Mouse (Mus musculus) thymus, postnatal 25 days (tissue): Measurements from ENCODE around the gene L3mbtl4.
"Not testable (repeated sequence)": the region's sequence is repeated elsewhere in the genome, so short reads cannot be mapped to it uniquely, and the experiment has no call there.

Source experiments
- DNase-seq: peaks from one replicate; pipeline ENCODE4 v3.0.0; 2022

L3mbtl4 gene

DNA sequence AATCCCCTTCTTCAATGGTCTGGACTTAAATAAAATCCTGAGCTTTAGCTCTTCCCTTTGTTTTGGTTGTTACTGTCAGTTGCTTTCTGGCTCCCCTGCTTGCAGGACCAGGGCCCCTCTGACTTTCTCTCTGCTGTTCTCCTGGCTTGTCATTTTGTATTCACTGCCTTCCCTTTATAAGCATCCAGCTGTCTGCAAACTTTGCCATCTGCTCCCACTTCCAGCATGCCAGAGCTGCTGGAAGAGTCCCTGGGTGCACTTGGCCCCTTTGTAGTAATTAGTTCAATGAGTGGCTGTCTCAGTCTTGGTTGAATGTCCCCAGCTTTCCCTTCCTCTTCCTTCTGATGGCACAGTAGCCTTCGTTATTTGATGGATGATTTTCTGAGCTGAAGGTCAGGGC is 132.4 kb downstream of the L3mbtl4 start:
- no peak for DNase-seq

DNA sequence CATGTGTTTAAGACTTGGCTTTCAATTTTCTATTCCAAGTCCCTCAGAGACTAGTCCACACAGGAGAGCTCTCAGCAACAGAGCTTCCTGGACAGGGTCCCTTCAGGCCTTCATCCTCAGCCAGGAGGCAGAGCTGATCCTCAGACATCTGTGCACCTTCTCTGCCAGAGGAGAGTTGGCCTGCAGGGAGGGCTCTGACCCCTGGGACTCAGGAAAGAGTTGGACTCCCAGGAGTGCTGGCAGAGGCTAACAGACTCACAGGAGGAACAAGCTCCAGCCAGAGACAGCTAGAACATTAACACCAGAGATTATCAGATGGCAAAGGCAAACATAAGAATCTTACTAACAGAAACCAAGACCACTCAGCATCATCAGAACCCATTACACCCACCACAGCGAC is 133.5 kb downstream of the L3mbtl4 start:
- DNase-seq: not testable (repeated sequence)

DNA sequence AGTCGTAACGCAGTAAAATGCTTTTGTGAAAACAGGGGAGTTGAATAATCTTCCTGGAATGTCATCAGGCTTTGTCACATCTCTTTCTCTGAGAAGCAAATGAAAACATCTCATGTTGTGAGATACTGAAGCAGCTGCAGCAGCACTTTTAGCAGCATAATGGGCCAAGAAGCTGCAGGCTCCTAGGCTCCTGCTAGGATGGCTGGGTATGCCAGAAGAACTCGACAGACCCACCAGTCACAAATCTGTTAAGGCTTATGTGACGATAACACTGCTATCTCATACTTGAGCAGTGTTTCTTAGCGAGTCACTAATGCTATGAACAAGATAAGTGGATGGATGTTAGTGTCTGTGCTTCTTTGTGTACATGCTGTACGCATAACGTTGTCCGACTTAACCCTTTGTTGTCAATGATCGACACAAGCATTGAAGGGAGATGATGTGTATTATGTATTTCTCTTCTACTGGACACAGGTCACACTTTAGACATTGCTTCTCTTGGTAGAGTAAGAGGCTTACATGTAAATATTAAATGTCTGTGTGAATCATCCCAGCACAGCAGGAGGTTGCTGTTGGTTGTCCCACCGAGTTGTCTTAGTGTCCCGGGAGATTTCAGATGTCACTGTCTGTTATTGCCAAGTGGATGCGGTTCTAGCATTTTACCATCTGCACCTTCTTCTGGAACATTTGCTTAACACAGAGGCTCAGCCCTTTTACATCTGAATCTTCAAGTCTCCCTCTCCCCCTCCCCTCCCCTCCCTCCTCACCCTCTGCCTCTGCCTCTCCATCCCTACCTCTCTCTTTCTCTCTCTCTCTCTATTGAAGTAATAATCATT is 149.3 kb downstream of the L3mbtl4 start:
- no peak for DNase-seq

DNA sequence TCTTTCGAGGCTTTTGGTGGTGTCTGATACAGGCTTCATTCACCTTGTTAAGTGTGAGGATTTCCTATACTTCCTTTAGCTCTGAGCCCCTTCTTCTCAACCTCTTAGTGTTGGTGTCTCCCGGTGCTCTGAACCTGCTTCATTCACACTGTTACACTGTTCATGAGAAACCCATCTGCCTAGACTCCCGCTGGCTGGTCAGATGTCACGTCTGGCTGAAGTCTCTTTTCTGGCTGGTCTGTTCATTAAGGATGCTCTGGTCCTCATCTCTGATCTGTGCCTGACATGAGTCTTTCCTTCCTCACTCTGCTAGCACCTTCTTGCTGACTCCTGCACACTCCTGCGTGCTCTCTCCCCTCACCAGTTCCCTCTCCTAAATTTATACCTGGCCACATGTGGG is 160.0 kb downstream of the L3mbtl4 start:
- DNase-seq: no peak

DNA sequence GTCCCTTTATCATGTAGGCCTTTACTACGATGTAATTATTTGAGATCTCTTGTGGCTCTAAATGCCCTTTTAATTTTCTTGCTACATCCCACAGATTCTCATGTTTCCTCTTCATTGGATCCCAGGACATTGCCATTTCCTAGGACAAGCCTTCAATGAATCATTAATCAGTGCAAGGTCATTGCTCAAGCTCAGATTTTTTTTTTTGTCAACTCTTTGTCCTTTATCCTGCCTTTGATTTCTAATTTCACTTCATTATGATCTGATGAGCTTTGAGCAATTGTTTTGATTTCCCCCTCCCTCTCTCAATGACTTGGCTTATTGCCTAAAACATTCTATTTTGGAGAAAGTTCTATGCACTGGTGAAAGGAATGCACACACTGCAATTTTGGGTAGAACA is 177.3 kb downstream of the L3mbtl4 start:
- no peak for DNase-seq

DNA sequence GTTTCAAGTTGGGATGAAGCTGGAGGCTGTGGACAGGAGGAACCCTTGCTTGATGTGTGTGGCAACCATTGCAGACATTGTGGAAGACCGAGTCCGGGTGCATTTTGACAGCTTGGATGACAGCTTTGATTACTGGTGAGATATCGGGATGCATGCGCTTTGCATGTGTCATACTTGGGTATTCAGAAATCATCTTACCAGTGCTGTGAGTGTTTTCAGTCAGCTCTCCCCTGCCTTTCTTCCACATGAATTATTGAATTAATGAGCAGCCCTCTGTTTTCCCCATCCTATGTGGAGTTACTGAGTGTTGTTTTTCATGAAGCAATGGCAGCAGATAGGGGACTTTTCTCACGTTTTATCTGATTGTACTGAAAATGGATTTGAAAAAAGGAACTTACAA is 187.9 kb downstream of the L3mbtl4 start:
- DNase-seq: no peak

DNA sequence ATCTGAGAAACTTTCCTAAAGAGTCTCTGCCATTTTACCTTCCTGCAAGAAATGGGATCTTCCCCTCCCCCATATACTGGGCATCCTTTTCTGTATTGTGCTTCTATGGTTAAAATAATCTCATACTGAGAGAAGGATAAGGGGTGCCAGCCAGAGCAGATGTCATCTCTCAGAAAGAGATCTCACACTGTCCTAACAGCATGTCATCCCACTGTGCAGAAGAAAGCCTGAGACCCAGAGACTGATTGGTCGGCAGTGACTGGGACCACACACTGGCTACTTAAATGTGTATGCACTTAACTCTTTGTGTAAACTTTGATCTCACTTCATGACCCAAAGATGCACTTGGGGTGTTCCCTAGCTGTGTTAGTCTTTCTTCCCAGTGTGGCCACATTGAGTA is 193.7 kb downstream of the L3mbtl4 start:
- no peak for DNase-seq

DNA sequence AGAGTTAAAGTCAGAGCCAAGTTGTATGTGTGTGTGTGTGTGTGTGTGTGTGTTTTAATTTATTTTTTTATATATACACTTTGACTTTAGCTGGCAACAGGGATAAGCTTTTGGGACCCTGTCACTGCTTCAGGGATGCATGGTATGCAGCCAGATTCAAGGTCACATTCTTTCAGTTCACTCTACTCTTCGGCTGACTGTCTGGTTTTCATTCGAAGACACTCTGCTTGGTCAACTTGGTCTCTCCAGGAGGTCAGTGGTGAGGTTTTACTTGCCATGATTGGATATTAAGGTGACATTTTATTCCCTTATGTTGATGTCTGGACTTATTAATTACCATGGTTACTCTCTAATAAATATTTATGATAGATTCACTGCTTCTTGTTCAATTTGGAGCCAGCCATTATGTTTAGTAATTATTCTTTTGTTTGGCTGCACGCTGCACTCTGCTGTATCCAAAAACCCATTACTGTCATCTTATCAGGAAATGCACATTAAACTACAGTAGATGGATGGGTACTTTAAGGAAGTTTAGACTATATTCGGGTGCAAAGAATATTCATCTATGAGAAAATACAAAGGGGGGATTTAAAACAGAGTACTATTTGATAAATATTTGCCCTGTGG is 216.6 kb downstream of the L3mbtl4 start:
- no peak for DNase-seq

DNA sequence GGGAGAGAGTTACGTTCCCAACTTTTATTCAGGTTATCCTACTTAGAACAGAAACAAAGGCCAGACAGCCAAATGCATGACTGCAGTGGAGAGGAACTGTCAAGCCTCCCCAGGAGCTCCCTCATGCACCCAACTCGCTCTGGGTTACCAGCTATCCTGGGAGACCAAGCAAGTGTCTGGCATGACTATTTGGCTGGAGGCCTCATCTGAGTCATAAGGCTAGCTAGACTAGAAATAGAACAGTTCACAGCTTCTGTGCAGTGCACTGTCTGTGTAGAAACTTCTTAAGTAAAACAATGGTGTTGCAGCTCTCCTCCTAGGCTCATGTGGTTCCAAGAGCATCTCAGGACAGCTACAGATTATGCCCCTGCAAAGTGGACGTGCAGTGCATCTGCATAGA is 218.6 kb downstream of the L3mbtl4 start:
- DNase-seq: no peak

DNA sequence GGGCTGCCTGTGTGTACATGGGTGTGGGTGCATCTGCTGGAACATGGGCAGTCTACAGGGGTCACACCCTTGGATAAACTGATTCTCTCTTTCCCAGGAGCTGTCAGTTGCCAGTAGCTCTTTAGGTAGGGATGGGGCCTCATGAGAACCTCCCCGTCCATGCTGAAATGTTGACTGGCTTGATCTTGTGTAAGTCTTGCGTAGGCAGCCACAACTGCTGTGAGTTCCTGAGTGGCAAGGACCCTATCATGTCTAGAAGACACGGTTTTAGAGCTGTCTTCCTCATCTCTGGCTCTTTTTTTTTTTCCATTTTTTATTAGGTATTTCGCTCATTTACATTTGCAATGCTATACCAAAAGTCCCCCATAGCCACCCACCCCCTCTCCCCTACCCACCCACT is 229.4 kb downstream of the L3mbtl4 start:
- DNase-seq: not testable (repeated sequence)

DNA sequence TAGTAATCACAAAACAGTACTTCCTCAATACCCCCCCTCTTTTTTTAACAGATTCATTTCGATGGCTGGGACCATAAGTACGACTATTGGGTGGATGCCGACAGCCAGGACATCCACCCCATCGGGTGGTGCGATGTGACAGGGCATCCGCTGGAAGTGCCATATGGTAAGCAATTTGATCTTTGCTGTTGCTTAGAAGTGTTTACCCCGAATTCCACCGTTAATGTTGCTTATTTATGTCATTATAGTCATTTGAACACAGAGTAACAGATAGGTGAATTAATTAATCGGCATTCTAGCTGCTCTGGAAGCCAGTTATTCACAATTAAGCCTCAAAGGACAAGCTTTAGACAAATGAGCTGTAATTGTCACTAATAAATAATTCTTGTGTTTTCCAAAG is 286.1 kb downstream of the L3mbtl4 start:
- no peak for DNase-seq

DNA sequence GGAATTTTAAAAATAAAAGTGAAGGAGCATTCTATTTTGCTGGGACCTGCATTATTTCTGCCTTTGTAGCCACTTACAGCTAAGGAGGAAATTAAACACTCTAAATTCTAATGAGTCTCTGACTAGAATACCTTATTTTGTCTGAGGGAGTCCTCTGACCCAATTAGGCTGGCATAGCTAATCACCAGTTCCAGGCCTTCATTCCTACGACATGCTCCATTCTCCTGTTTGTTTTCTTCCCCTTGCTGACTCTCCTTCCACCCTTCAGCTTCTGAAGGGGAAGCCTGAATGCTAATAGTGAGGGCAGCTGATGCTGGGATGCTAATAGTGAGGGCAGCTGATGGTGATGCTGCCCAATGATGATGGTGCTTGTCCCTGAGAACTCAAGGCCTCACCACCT is 286.7 kb downstream of the L3mbtl4 start:
- DNase-seq: no peak

DNA sequence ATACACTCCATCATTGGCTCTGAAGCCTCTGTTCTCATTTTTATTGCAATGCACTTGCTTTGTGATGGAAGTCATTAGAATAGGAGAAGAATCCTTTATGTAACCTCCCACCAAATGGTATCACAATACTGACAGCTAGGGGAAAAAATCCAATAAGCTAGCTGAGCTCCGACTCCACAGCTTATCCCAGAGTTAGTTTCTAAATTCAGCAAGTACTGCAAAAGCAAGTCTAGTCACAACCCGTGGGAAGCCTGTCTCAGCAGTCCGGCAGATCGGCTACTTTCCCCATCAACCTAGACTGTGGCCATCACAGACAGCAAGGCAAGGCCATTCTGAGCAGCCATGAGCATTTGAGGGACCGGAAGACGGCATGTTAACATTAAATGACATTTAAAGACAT is 298.2 kb downstream of the L3mbtl4 start:
- no peak for DNase-seq

DNA sequence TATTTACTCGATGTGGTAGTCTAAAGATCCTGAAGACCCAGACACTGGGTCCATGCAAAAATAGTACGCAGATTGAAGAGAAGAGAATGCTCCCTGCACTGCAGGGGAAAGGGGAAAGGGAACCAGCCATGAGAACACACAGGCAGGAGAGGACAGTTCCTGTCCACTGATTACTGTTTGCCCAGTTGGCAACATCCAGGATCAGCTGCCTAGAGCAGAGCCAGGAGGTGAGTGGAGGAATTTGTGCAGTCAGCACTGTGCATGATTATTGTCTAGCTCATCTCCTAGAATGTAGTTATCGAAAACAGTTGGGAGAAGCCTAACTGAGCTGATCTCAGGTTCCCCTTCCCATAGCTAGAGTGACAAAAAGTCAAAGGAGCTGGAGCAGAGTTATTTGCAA is 311.6 kb downstream of the L3mbtl4 start:
- no peak for DNase-seq

DNA sequence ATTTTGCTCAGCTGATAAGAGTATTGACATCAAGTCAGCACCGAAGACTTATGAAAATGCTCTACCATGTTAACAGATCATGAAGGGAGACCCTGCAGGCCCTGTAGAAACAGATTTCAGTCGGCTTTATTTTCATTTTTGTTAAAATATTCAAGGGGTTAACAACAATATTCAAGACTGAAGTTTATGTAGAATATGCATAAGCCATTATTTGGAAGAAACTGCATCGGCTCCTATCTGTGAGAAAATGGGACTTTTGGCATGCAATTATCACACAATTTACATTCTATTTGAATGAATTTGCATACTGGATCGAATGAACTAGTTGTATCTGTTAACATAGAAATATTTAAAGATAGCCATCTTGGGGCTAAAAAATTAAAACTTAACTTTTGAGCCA is 318.0 kb downstream of the L3mbtl4 start:
- DNase-seq: no peak

DNA sequence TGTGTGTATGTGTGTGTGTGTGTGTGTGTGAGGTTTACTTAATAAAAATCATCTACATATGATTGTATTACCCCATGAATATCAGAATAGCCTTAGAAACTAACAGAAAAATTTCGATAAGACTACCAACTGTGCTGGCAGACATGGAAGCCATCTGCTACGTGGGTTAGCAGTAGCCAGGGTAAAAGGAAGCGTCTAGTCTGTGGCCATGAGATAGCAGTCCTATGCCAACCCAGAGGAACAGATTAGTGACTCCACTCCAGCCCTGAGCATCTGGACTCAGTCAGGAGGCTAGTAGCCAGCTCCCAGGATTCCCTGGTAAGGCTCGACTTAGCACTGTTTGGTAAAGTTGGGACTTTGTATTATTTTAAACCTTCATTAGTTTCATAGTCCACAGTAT is 329.1 kb downstream of the L3mbtl4 start:
- DNase-seq: no peak

DNA sequence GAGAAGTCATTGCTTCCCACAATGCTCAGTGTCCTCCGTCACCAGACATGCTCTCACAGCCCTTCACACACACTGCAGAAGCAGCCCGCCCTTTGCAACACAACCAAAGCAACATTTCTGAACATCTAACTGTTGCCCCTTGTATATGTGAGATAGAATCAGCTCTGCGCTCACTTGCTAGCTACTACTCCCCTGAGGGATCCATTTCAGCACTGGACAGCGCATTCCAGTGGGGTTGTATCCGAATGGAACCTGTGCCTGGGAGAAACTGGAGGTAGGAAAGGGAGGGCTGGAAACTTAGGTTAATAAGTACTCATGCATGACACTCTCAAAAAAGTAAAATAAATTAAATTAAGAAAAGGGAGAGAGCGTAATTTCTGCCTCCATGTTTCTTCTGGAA is 334.1 kb downstream of the L3mbtl4 start:
- DNase-seq: no peak

DNA sequence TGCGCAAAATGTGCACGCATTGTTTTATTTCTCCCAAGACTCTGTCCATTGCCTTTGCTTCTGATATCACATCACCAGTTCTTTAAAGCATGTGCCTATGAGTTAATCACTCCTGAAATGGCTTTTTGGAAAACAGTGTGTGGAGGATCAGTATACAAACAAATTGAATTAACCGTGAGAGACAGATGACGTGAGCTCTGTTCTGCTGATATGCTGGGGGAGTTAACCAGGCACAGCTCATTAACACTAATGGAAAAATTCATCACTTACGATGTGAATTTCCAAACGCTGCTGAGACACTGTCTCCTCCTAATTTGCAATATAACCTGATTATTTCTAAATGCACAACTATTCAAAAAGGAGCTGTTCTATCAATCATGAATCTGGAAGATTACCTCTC is 337.6 kb downstream of the L3mbtl4 start:
- no peak for DNase-seq

DNA sequence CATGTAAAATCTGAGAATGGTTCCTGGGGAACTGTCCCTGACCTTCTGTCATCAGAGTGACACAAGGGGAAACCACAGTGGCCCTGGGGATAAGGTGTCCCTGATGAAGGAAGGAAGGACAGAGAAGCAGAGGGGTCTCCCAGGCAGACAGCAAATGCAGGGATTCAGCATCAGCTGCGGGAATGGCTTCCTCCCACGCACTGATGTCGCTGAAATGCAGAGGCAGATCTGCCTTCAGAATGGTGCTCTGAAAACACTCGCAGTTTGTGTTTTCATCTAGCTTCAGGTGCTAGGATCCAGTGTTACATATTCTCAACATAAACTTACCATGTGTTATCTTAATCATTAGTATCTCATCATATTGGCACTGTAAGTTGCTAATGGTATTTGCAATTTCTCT is 351.7 kb downstream of the L3mbtl4 start:
- DNase-seq: no peak

DNA sequence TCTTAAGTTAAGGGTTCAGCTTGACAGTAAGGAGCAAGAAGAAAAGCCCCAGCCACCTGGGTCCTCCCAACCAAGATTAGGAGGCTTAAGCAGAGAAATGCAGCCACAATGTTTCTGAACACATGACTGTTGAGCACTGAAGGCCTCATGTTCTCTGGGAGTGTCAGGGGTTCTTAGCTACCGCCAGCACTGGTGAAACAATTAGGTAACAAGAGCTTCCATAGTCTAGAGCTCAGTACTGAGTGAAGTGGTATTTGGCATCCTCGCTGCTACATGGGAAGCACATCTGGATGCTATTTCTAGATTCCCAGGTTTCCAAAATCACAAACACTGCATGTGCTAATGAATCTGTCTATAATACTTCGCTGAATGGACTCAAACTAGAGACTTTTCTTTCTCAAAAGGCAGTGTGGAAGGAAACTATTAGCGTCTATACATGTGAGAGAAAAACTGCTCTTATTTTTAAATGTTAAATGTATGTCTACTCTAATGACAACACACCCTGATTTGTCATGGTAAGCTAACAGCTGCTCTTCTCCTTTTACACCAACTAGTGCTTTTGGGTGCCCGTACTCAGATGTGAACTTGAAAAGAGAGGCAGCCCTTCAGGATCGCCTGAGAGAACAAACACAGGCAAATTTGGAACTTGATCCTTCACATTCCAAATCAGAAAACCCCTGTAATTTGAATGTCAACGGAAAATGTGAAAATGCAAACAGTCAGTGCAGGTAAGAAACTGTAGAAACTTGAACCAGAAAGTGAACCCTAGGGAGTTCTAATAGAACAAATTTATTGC is 356.2 kb downstream of the L3mbtl4 start:
- no peak for DNase-seq

DNA sequence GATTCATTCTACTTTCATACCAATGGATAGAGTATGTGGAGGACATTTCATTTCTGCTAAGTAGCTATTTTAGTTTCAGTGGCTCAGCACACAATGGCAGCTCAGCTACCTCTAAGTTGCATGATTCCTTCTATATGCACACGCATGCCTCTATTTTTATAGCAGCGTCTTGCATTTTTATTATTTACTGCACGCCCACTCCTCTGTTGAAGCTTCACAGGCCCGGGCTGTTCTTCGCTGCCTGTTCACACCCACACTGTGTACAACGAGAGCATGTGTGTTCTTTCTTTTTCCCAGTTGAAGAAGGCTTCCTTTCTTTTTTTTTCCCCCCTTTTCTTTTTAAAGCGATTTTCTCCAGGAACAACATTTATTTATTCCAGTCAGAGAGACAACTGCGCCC is 357.8 kb downstream of the L3mbtl4 start:
- no peak for DNase-seq

DNA sequence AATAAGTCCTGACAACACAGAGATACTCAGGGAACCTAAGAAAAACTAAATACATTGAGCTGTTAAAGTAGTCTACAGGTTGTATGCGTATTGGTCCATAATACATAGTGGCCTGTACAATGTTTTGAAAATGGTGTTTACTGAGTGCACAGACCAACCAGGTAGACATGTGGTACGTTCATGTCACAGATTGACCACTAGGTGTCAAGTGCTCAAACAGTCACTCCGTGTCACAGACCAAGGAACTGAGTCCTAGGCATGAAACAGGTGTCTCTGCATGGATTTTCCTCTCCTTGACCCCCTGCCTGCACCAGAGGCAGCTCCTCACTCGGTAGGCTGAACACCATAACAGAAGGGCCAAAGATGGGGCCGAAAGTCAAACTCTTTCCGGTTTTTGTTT is 366.6 kb downstream of the L3mbtl4 start:
- DNase-seq: no peak

DNA sequence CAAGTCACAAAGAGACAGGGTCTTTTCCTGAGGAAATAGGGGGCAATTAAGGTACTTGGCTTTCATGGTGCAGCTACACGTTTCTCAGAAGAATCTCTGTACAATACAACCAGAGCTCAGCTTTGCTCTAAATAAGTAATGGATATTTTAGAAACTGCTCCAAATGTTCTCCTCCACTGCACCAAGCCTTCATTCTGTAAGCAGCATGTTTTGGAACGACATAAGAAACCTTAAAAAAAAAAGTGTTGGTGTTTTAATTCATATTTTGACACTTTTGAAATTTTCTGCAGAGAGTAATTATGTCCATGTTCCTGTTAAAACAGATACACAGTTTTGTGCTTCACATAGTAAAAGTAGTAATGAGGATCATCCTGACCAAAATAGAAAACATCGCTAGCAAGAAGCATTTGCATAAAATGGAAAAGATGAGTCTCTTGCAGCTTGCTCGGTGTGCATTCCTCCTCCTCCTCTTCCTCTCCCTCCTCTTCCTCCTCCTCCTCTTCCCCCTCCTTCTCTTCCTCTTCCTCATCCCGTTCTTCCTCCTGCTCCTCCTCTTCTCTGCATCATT is 369.0 kb downstream of the L3mbtl4 start:
- no peak for DNase-seq

DNA sequence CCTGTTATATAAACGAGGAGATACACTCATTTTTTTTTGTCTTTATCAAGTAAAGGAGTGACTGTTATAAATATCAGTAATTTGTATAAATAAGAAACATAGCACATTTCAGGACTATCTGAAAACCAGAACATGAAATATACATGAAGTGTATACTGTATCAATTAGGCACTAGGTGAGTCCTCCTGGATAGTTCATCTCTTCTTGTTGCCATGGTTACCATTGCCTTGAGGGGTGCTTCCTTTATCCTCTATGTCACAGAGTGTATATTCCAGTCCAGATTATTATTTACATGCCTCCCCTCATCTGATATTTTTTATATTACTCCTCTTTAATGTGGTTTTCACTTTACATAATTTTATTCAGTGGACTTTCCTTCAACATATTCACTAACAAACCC is 392.9 kb downstream of the L3mbtl4 start:
- no peak for DNase-seq
